Mouse (Mus musculus): ENCODE results near the gene Slc36a2.
"Not testable (repeated sequence)": the region's sequence is repeated elsewhere in the genome, so short reads cannot be mapped to it uniquely, and the experiment has no call there.

Slc36a2 gene

DNA sequence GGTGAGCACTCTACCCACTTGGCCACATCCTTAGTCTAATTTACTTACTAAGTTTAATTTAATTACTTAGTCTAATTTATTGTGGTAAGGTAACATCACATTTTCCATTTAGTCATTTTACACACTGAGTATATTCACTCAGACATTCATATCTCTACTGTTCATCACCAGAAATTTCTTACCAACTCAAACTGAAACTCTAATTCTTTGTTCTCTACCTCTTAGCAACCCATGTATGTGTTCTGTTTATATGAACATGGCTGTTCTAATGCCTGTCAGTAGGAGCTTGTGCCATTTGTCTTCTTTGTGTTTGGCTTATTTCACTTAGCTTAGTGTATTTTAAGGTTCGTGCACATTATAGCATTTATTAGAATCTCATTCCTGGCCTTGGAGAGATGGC is 52.9 kb downstream of the Slc36a2 start:
- DNase-seq (ENCODE audit: low read depth): no peak

DNA sequence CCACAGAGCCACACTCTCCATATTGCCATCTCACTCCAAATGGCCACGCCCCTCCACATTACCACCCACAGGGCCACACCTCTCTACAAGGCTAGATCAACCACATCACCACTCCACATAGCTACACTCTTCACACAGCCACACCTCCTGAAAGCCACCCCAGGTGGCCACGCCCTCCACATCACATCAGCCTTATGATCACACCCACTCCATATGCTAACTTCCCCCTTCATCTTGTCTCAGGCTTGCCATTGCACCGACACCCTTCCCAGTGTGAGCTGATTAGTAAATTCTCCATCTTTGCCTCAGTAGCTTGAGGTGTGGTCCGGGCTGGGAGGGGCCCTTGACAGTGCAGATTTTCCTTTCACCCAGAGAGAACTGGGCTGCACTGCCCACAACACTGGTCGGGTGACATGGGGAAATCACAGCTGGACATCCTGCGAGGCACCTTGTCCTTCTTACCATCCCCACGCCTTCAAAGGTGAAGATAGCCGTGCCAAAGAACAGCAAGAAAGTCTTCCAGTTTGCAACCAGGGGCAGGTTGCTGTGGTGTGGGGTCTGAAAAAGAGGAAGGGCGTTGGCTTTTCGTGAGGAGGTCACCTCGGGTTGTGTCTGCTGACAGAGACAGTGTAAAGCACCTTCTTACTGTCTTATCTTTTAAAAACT is 53.7 kb downstream of the Slc36a2 start:
- DNase-seq (ENCODE audit: low read depth): no peak

DNA sequence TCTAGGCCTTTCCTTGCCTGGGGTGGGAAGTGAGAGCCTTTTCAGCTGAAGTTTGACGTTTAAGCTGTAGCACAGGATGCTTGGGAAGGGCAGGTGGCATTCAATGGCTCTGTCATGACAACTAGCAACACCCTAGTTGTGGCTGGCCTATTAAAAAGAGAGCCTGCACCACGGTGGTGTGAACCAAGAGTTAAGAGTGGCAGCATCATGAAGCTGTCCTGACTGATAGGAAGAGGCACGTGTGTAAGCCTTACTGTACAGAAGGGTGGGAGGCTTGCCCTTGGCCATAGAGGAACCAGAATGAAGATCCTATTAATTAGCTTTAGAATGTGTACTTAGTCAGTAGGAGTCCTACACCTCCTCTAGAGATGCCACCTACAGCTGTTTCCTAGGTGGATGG is 56.5 kb downstream of the Slc36a2 start:
- DNase-seq (ENCODE audit: low read depth): no peak

DNA sequence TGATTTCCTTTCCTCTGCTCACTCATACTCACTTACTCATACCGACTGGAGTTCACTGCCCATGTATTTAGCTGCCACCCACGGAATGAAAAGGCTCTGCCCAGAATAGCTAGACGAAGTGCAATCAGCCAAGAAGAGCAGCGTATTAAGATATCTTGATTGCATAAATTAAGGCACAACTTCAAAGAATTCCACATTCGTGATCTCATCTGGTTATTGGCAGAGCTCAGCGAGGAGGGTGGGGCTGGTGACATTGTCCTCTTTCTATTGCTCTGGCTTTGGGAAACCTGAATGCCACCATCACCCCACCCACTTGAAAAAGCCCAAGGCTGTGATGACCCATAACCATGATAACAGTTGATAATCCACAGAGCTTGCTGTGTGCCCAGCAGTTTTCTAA is 56.9 kb downstream of the Slc36a2 start:
- DNase-seq (ENCODE audit: low read depth): no peak

DNA sequence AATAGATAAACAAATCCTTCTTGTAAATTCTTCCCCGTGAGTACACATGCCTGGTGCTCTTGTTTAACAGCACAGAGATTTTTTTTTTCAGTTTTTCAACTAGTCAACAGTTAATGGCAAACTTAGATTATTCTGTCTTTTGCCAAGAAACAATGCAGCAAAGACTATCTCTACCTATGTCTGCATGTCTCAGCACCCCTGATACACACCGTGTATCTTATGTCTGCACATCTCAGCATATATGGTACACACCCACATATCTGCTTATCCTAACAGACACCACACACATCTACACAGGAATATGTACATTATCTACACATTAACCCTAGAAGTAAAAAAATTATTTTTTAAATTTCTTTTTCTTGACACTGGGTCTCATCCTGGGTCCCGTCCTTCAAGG is 58.2 kb downstream of the Slc36a2 start:
- DNase-seq (ENCODE audit: low read depth): no peak

DNA sequence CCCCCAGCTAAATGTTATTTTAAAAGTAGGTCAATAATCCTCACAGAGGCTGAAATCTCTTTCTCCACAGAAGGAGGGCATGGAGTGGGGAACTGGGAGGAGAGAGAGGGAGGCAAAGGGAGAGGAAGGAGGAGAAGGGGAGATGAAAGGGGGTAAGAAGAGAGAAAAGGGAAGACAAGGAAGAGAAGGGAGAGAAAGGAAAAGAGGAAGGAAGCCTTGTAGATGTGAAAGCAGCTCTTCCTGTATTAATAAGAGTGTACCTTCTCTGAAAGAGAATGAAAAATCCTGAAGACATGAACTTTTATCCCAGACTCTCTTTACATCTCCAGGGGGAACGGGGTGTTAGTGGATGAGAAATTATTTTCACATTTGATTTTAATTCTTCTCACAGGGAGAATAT is 63.4 kb downstream of the Slc36a2 start:
- no peak for DNase-seq (ENCODE audit: low read depth)

DNA sequence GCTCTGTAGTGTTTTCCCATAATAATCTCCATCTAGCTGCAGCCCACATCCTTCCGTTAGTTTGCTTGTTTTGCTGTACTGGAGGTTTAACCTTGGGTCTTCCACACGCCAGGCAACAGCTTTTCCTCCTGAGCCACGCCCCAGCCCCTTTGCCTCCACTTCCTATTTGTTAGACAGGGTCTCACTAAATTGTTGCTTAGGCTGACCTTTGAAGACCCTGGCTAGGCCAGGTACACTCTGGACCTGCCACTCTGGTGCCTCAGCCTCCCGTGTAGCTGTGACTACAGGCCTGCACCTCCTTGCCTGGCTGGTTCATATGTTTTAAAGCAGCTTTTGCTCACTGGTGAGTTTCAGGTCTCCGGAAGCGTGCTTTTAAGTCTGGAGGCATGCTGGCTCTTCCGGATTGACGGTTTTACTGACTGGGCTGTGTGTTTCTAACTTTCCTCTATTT is 64.0 kb downstream of the Slc36a2 start:
- DNase-seq (ENCODE audit: low read depth): no peak

DNA sequence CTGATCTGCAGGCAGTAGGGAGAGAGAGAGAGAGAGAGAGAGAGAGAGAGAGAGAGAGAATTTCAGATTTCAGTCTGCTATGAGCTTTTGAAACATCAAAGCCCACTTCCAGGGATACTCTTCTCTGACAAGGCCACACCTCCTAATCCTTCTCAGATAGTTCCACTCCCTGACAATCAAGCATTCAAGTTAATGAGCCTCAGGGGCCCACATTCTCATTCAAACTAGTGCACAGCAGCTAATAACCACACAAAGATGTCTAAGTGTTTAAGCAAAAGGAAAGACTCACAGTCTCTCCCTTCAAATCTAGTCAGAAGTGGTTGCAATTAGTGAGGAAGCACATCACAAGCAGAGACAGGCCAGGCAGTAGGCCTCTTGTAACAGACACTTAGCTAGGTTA is 64.6 kb downstream of the Slc36a2 start:
- DNase-seq (ENCODE audit: low read depth): no peak

DNA sequence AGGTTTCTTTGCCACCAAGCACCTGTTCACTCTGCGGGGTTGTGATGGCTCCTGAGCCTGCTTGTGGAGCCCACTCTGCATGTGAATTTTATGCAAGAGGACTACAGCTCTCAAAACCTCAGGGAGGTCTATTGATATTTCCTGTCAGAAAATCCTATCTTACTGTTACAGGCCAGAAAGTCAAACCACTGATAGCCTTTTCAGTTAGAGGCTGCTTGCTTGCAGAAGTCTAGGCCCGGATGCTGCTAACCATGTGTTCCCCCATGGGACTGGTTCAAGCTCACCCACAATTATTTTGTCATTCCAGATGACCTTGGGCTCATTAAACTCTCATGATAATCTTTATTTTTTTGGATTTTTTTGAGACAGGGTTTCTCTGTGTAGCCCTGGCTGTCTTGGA is 67.8 kb downstream of the Slc36a2 start:
- no peak for DNase-seq (ENCODE audit: low read depth)

DNA sequence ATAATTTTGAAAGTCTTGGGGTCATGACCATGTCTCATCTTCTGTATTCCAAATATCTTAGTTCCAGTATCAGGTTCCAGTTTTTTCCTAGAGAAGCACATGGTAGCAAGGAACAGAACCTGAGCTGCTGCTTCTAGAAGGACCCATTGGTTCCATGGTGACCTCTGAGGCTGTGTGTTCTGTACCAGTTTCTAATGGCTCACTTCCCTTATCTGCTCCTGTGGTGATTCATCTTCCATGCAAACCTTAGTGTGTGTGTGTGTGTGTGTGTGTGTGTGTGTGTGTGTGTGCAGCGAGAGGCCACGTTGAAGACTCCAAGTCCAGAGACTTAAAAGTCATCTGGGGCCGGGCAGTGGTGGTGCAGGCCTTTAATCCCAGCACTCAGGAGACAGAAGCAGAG is 68.9 kb downstream of the Slc36a2 start:
- no peak for DNase-seq (ENCODE audit: low read depth)

DNA sequence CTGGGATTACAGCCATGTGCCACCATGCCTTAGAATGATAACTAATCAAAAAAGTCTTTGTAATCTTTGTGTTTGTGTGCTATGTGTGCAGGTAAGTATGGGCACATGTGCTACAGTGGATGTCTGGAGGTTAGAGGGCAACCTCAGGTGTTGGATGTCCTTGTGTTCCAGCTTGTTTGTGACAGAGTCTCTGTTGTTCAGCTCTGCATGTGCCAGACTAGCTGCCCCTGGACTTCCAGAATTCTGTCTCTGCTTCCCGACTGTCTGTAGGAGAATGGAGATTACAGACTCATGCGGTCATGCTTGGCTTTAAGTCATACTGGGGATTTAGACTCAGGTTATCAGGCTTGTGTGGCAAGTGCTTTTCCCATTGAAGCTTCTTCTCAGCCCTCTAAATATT is 70.6 kb downstream of the Slc36a2 start:
- DNase-seq (ENCODE audit: low read depth): no peak

DNA sequence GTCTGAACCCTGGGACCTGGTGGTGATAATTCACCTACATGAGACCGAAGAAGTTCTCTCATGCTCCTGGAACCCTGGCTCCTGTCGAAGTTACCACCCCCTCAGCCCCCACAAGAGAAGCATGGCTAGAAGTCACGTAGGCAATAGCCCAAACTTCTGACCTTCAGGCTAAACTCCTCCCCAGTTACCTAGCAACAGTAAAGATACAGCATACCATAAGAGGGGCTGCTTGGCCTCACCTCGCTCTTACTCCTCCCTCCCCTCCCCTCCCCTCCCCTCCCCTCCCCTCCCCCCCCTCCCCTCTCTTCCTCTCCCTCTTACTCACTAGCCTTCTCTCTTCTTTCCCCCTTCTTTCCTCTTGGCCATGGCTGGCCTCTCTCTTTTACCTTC is 71.0 kb downstream of the Slc36a2 start:
- not testable (repeated sequence) for DNase-seq (ENCODE audit: low read depth)

DNA sequence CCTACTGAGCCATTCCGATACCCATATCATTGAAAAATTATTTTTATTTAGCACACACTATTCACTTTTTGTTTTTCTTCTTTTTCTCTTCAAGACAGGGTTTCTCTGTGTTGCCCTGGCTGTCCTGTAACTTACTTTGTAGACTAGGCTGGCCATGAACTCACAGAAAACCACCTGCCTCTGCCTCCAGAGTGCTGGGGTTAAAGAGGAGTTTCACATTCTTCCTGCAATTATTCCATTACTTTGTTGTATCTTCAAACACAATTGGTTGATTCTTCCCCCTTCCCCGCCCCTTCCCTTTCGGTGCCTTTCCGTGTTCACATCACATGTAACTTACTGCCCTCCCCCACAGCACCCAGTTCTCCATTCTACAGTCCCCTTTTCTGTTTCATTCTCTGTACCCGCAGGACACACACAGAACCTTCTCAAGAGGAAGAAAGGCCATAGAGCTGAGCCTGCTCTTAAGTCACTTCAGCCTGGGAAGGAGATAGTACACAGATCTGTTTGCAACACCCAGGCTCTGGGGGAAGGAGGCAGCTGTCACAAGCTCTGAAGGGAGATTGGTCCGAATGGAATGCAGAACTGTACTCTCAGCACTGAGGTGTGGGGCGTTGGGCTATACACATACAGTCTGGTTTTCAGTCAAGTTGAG is 71.5 kb downstream of the Slc36a2 start:
- no peak for DNase-seq (ENCODE audit: low read depth)

DNA sequence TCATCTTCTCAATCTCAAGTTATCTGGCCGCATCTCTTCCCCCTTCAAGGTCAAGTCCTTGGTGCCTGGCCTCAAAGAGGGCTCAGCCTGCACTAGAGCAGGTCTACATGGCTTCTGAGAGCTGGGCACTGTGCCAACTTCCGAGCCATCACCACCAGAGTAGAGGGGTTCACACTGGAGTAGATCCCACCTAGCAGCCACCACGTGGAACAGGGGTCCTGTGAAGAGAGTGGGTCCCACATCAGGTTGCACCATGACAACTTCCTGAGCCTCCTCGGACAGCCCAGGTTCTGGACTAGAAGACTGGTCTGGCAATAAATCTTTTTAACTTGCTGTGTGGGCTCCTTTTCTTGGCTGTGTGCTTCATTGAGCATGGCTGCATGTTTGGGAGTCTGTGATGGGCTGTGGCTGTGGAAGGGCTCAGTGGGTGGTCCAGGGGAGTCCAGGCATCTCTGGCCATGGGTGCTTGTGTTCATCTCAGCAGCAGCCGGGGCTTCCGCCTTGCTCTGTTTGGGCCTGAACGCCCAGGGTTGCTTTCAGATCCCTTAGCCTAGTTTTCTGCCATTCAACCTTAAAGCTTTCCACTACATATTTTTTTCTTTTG is 74.2 kb downstream of the Slc36a2 start:
- DNase-seq (ENCODE audit: low read depth): no peak

DNA sequence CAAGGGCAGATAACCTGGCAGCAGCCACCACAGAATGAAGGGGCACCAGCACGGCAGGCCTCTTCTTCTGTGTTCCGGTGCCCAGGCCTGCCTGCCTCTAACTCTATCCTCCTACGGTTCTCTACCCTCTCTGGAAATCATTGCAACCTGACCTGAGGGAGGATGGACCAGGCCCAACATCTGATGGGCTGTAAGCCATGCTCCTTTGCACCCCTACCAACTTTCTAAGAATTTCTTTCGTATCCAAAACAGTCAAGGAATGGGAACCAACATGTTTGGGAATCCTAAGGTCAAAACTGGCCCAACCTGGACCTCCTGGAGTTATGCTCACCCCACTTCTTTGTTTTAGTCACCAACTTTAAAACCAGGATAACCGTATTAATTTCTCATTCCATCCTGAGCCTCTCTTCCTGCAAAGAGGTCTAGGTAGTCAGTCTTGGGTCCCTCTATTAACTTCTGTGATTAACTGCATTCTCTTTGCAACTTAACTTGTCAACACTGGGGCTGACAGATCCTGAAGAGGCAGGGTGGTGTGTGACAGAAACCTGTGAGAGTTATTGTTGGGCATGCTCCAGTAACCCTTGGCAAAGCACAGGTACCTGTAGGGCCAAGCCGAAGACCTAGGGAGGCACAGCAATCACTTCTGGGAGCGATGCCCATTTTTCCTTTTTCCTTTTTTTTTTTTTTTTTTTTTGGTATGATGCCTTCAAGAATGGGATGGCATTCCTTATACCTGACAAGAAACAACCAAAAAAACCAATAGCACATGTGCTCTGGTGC is 75.2 kb downstream of the Slc36a2 start:
- DNase-seq (ENCODE audit: low read depth): no peak
